Mouse (Mus musculus) gastrocnemius, postnatal 36 days (tissue): ENCODE results near the gene Fbxl18. TPM values are rescaled to one million over a fixed set of nuclear protein-coding genes. Genes with fewer than 3 reads are reported as not detected.
A peak's percentile ranks its signal among the peaks of the same experiment; 100 is the strongest.
"Not testable (repeated sequence)": the region's sequence is repeated elsewhere in the genome, so short reads cannot be mapped to it uniquely, and the experiment has no call there.

Source experiments
- DNase-seq, 2 experiments: peaks; one replicate each; pipeline ENCODE4 v3.0.0; 2022
- intact Hi-C: fragments of 180-260 bp; cut with DNase I; formaldehyde crosslinking; loops from one replicate; pipeline ENCODE4 v1.15.1; 2025
- total RNA-seq, 2 experiments: library from RNA; stranded (reverse); gene quantifications; 2 replicates each; pipeline ENCODE4 v1.2.3; 2021

Fbxl18 gene
- total RNA-seq, 2 experiments from 2014 or later: 5.7 to 6.0 TPM

- intact Hi-C loops: no loop called here
- DNase-seq: no peak
Measured at GRCm38 (mm10) chr5:142841372-142842136, 53.7 kb downstream of the Fbxl18 start.

GRCm38 (mm10) chr5:142837427-142837826, 57.8 kb downstream of the Fbxl18 start:
- intact Hi-C loops, DNase-seq: not testable (repeated sequence)

- DNase-seq: no peak
- intact Hi-C loops: no loop called here
Measured at GRCm38 (mm10) chr5:142836891-142837290, 58.3 kb downstream of the Fbxl18 start.

- DNase-seq: no peak
- intact Hi-C loops: no loop called here
Measured at GRCm38 (mm10) chr5:142833646-142834438, 61.4 kb downstream of the Fbxl18 start.

- no peak for DNase-seq
- intact Hi-C loops: no loop called here
Measured at GRCm38 (mm10) chr5:142826131-142826530, 69.1 kb downstream of the Fbxl18 start.

- intact Hi-C loops: no loop called here
- no peak for DNase-seq
Measured at GRCm38 (mm10) chr5:142825665-142826064, 69.6 kb downstream of the Fbxl18 start.

- no peak for DNase-seq
- intact Hi-C loops: loop anchor here (5.0 kb wide), 1 partner anchor 53 kb away; no protein-coding TSS in a partner anchor
Measured at GRCm38 (mm10) chr5:142824091-142824490, 71.1 kb downstream of the Fbxl18 start.

- intact Hi-C loops: loop anchor here (5.0 kb wide), 1 partner anchor 54 kb away; no protein-coding TSS in a partner anchor
- DNase-seq: peak; percentile 87 to 89
Measured at GRCm38 (mm10) chr5:142823096-142824062, 71.8 kb downstream of the Fbxl18 start.

- intact Hi-C loops: loop anchor here (5.0 kb wide), 1 partner anchor 55 kb away; no protein-coding TSS in a partner anchor
- DNase-seq: peak; percentile 20 to 65
Measured at GRCm38 (mm10) chr5:142822286-142823095, 72.7 kb downstream of the Fbxl18 start.

- intact Hi-C loops: loop anchor here (5.0 kb wide), 1 partner anchor 55 kb away; no protein-coding TSS in a partner anchor
Measured at GRCm38 (mm10) chr5:142821974-142822285, 73.3 kb downstream of the Fbxl18 start.

GRCm38 (mm10) chr5:142821266-142821973, 73.8 kb downstream of the Fbxl18 start:
- intact Hi-C loops: loop anchor here (5.0 kb wide), 1 partner anchor 56 kb away; no protein-coding TSS in a partner anchor
- peak; percentile 90 to 94 for DNase-seq

More at GRCm38 (mm10) chr5:142821974-142822285, 73.3 kb downstream of the Fbxl18 start:
- DNase-seq: no peak

- DNase-seq: peak; percentile 68 to 79
- intact Hi-C loops: loop anchor here (5.0 kb wide), 1 partner anchor 57 kb away; no protein-coding TSS in a partner anchor
Measured at GRCm38 (mm10) chr5:142820276-142821265, 74.7 kb downstream of the Fbxl18 start.

GRCm38 (mm10) chr5:142819385-142820275, 75.6 kb downstream of the Fbxl18 start:
- DNase-seq: peak in 1 of 2 experiments; percentile 50
- intact Hi-C loops: loop anchor here (5.0 kb wide), 1 partner anchor 58 kb away; no protein-coding TSS in a partner anchor

- intact Hi-C loops: no loop called here
- peak; percentile 65 to 69 for DNase-seq
Measured at GRCm38 (mm10) chr5:142818435-142819360, 76.5 kb downstream of the Fbxl18 start.
